Mouse (Mus musculus) kidney, adult 18-20 months (tissue): Measurements from ENCODE around the gene Irf2bpl.
A peak's percentile ranks its signal among the peaks of the same experiment; 100 is the strongest.

Source experiments
- DNase-seq: peaks from one replicate; pipeline ENCODE4 v3.0.0; 2021

Irf2bpl gene

GRCm38 (mm10) chr12:86897769-86898273 lies 13.2 kb upstream of the Irf2bpl start:
- no peak for DNase-seq

GRCm38 (mm10) chr12:86896921-86897512 lies 12.4 kb upstream of the Irf2bpl start:
- DNase-seq, result peak; percentile 41

DNA sequence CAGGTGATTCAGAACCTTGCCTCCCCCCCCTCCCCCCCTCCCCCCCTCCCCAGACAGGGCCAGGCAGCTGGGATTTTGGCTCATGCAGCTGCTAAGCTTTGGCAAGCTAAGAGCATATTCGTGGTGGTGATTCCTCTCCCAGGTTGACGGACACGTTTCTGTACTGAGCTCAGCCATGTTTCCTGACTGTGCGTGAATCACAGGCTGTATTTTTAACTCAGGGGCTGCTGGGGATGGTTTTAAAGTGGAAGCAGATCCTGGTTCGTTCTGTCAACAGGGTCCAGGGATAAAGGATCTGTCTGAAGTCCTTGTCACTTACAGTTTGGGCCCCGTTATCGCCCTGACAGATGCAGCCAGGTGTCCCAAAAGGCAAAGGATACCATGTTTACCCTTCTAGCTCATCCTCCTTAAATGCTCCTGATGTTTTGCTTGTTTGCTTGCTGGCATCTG lies 11.9 kb upstream of the Irf2bpl start:
- no peak for DNase-seq

GRCm38 (mm10) chr12:86895703-86896409 lies 11.3 kb upstream of the Irf2bpl start:
- DNase-seq, result no peak

DNA sequence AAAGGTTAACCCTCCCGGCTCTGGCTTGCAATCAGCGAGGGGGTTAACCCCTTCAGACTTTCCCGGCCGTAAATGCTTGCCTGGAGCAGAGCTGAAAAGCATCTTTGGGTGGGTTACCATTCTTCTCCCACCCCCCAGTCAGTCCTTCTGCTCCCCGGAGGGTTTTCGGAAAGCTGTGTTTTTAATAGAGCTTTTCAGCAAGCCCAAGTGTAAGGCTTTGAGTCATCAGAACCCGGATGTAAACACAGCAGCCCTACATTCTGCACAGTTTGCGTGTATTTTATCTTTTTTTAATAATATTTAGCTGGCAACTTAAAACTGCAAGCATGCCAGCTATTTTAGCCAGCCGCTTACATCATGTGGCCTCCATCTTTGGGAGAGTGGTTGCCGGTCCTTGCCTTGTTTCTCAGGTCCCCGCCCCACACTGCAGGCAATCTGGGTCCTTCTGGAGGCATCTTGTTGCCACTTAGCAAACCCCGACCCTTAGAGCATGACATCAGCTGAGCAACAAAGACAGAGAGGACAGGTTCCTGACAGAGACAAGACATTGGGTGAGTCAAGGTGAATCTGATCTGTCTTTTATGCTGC lies 10.3 kb upstream of the Irf2bpl start:
- no peak for DNase-seq

GRCm38 (mm10) chr12:86894184-86894839 lies 9.7 kb upstream of the Irf2bpl start:
- DNase-seq, result peak; percentile 98

DNA sequence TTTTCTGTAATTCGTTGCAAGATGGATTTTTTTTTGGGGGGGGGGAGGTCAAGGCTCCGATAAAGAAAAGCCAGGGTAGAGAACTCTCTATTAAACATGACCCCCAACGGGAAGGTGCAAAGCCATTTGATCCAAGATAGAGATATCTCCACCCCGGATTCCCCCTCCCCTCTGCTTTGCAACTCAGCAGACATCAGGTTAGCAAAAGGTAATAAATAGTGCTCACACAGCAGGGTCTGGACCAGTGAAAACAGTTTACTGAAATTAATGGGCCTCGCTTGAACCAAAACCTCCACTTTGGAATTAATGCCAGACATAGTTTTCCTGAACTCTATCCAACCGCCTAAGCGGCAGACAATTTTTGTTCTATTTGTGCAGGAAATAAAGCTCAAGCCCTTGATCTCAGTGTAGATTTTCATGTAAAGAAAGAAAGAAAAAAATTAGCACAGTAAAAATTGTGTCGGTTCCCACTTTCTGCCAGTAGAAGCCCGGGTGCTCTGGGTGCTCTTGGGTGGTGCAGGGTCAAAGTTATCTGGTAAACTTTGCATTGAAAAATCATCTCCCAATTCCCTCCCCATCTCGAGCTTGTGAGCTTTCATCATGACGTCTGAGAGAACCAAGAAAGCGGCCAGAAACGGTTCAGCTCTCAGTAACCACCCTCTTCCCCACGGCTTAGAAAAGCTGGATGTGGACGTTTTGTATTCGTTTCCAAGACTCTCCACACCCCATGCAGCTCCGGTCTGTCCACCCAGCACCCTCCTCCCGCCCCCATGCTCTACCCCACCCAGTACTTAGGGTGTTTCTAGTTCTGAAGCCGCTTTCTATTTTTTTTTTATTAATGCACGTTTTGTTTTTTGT lies 9.0 kb upstream of the Irf2bpl start:
- peak; percentile 42 for DNase-seq

DNA sequence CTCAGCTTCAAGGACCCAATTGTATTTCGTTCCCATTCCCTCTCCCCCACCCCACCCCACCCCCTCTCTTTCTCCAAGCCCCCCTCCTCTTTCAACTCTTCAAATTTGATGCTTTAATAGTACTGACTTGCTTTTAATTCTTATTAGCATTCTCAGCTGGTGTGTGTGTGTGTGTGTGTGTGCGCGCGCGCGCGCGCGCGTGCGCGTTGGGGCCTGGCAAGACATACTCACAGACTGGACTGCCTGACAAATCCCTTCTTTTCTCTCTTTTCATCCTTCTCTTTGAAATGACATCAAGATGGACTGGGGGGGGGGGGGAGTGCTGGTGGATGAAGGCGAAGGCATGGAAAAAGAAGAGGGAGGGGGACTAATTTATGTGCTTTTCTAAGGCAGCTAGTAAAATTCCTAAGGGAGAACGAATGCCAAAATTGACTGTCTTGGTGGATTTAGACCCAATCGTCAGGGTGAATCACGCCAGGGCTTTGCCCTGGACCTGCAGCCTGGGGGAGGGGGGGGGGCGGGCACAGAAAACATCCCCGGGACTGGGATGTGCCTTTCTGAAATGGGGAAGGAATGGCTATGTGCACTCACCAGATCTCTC lies 8.2 kb upstream of the Irf2bpl start:
- no peak for DNase-seq

DNA sequence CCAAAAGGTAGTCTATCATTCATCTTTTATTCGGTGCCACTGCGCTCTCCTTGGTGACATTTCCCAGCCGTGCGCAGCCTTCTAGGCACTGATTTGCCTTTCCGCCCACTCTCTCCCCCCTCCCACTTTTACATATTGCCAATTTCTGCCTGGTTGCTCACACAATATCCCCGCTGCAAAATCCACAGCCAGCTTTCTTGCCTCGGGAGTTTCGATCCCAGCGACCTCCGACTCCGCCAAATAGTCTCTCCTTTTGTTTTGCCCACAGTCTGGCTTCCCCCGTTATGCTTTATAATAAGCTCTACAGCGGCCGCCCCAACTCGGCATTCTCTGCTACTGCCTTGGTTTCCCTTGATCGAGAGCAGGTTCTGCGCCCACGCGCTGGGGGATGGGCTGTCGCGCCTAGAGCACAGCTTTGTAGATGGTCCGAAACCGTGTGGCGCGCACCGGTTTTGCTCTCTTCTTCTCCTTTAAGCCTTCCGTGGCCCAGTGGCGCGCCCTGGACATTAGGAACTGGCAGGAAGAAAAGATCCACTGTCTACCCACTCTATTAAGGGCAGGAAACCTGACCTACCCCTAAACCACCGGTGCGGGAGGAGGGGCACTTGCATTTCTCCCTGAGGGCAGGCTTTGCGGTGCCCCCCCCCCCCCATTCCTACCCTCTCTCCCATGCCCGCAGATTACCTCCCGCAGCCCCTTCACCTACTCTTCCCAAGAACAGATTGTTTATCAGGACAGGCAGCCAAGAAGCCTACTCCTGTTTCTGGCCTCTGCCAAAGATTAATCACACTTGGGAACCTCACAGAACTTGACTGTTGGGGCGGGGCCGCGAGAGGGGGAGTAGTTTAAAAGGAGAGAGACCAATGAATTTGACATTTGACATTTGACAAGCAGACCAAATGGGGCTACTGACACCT lies 7.4 kb upstream of the Irf2bpl start:
- peak; percentile 92 for DNase-seq

DNA sequence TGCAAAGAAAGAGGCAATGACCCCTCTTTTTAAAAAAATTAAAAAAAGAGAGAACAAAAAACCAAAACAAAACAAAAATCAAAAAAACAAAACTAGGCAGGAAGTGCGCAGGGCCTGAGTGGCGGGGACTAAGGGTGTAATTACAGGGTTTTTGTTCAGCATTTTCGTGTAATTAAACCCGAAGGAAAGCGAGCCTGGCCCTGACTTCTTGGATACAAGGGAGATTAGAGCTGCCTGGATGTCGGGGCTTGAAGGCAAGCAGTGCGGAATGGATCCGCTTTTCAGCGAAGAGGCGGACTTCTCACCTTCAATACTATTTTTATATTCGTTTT lies 6.8 kb upstream of the Irf2bpl start:
- DNase-seq, result no peak

DNA sequence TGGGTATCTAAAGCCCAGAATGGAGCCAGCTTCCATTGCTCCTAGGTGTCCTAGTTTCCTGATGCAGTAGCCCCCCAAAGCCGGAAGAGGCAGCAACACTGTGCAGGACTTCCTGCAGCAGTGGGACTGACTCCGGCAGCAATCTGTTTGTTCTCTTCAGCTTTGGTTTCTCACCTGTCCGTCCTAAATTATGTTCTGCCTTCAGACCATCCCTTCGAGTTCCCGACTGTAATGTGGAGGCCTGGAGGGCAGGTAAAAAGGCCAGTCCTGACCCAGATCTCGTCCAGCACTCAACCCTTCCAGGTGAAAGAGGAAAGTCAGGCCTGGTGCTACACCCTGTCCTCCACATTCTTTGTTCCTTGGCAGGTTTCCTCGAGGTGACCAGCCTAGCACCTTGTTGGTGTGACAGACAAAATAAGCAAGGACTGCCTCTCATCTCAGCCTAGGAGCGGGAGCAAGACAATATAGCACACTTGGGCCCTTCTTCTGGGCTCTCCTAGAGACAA lies 6.3 kb upstream of the Irf2bpl start:
- DNase-seq, result no peak

- peak; percentile 70 for DNase-seq
Observed at GRCm38 (mm10) chr12:86890091-86890720, 5.6 kb upstream of the Irf2bpl start.

DNA sequence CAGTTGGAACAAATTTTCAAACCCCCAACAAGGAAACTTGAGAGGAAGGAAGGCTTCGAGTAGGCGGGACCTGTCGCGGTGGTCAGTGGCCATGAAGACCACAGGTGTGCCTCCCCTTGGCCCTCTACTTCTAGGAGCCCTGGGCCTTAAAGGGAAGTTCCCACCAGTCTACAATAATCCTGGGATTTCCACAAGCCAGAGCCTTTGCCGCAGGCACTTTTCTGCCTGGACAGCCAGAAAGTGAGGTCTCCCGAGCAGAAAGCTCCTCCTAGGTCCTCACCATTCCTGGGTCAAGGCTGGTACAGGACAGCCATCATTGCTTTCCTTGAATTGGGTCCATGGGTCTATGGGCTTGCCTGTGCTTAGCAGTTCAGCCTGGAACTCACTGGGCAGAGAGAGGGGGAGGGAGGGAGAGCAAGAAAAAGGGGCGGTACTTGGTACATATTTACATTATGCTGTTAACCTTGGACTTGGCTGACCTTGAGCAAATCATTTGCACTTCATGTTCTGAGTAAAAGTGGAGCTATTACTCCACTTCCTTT lies 4.6 kb upstream of the Irf2bpl start:
- DNase-seq, result peak; percentile 71

DNA sequence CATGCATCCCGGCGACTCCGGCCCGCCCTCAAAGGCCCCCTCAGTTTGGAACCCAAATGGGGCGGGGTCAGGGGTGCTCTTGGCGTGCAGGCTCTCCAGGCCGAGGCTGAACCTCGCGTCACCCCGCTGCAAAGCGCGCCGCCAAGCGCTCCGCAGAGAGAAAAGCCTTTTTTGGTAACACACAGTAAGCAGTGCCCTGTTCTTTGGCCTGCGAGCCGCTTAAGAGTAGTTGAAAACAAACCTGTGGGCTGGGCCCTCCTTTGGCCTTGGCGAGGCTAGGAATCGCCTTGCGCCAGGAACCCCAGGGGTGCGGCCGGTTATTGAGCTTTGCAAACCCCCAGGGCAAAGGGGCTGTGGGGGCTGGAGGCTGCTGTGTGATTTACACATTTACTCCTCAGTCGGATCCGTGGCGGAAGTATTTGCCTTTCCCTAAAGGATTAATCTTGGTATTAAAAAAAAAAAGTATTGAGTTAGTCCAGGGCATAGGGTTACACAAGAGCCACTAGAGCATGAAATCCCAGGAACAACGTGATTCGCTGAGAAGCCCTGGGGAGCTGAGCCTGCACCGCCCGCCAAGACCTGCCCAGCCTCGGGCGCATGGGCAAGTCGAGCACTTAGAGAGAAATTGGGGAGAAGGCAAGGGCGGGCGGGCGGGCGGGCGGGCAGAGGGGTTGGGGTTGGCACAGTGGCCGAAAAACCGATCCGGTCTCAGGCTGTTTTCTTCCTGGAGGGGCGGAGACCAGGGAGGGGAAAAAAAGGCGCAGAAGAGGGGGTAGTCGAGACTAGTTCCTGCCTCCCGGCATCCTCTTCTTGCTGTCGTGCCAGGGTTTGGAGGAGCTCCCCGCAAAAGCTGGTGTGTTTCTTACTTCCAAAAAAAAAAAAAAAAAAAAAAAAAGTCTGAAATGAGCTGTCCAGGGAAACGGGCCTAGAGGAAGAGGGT lies 3.8 kb upstream of the Irf2bpl start:
- peak; percentile 90 for DNase-seq

DNA sequence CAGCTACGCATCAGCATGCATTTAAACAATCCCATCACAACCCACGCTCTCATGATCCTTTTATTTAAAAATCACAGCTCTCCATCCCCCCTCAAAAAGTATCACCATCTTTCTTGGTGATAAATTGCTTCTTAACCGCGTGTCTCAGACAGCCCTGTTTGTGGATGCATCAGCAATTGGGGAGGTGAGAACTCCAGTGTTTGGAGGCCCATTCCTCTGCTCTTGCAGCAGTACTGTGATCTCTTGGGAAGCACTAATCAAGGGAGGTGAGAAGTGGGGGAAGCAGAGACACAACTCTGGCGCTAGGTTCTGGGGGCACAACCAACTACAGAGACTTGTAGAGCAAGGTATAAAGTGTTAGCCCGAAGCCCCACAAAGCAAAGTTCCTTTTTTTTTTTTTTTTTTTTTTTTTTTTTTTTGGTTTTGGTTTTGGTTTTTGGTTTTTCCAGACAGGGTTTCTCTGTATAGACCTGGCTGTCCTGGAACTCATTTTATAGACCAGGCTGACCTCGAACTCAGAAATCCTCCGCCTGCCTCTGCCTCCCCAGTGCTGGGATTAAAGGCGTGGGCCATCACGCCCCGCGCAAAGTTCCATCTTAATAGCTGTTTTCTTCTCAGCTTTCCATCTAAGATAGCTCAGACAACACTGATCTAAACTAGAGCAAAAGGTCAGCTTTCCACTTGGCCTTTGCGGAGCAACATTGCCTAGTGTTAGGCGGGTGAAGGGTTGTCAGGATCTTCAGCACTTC lies 3.0 kb upstream of the Irf2bpl start:
- no peak for DNase-seq

GRCm38 (mm10) chr12:86886446-86886965 lies 1.9 kb upstream of the Irf2bpl start:
- DNase-seq, result no peak

- no peak for DNase-seq
Observed at GRCm38 (mm10) chr12:86885746-86886145, 1.1 kb upstream of the Irf2bpl start.

DNA sequence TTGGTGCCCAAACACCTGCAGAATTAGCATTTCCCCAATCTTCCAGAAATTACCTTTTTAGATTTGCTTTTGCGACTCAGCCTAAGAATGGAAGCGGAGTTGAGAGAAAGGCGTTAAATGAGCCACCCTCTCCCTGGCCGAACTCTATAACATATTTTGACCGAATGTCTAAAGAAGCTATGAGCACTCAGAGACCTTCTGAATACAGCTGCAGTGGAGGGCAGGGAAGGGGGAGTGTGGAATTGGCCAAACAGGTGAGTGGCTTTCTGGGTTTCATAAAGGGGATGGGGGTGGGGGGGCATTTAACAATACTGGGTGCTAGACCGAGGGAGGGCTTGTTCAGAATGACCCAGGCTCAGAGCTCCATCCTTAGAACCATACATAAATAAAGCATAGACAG lies 738 bp upstream of the Irf2bpl start:
- DNase-seq, result no peak
